Mouse (Mus musculus) MN1 (cell line): ENCODE results near the gene Pik3ca.
"Not testable (repeated sequence)": the region's sequence is repeated elsewhere in the genome, so short reads cannot be mapped to it uniquely, and the experiment has no call there.

Source experiments
- DNase-seq: peaks from one replicate; pipeline ENCODE4 v3.0.0-alpha.2; 2016; ENCODE audit warnings: low spot score

Gene Pik3ca

DNA sequence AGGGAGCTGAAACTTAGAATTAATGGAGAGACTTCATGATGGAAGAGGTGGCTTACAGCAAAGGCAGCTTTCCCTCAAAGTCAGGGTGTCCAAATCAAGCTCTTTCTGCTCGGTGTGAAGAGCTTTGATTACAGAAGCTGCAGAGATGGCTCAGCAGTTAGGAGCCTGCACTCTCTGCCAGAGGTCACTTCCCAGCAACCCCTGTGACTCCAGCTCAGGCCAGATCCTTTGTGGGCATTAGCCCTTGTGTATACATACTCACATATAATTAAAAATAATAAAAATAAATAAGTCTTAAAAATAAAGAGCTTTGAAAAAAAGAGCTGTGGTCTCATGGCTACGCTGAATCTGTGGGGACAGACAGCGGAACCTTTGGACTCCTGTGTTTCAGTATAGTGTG is 4.1 kb downstream of the Pik3ca start:
- DNase-seq, result no peak

DNA sequence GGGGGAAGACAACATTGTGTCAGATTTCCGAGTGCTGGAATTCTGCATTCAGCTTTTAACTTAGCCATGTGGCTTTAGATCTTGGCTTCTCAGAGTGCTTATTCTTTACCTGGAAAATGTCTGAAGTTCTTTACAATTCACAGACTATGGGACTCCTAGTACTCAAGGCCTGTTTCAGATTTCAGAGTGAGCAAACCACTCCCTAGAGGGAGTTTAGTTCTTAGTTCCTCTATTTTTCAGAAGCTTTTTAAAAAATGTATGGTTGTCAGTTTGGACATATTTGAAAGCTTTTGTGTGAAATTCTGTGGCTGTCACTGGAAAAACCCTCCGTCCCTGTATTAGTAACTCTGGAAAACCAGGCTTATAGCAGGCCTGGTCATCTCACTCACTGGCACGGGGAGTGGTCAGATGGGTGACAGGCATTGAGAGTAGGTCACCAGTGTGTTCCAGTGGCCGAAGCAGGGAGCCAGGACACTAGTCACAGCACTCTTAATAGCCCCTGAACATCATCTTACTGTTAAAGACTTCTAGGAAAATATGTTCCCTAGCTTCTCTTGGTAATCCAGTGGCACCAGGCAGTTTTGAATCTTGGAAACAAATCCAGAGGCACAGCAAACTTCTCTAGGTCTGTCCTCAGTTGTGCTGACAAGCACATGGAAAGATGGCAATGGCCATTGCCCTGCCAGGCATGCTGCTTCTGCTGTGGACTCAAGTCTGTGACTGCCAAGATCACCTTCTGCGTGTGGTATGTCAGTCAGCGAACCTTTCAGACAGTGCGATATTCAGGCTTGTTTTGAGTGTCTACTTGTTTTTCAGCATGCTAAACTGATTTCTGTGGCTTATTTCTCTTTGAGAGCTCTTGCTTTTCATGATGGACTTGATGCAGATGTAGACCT is 5.8 kb downstream of the Pik3ca start:
- DNase-seq, result no peak

DNA sequence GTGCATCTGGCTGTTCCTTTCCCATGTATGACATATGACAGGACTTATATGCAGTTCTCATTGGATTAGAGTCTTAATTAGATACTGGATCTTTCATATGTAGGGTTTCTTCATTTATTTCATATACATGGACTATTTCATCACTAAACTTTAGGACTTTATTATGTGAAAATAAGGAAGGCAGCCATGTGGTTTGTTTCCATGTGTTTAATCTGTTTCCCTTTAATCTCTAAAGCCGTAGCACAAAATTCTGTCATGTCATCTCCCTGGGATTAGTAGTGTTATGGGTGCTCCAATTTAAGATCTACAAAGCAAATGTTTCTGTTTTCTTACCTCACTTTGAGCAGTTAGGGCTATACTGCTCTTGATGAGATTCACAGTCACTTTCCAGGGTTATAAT is 8.2 kb downstream of the Pik3ca start:
- no peak for DNase-seq

DNA sequence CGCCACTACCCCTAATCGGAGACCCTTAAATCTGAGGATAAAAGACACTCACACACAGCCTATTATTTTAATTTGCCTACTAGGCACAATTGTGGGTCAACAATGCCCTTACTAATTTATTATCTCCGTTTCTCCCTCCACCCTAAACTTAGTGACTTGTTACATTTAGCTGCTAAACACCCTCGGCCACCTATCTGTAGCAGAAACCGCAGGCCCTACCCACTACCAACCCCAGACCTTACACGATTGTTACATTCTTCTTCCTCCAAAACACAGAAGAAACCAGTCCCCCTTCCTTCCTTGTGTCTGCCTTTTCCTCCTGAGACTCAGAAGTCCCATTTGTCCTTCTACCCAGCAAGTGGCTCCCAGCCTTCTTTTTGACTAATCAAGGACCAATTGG is 9.3 kb downstream of the Pik3ca start:
- DNase-seq, result no peak

DNA sequence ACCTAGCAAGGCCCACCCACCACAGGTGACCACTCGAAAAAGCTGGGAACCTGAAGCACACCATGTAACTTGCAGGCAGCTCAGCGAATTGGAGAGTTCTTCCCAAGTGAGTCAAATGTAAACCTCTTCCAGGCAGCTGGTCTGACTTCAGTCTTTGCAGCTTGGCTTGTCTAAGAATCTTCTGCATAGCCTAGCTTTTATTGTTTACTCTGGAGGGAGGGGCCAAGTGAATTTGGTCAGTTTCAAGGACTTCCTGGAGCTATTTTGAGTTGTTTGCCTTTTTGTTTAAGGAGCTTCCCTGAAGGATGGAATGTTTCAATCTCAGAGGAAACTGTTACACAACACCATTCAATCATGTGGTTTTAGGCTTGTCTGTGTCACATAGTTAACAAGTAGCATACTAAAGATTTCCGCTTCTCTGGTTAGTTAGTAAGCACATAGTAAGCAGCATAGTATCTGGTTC is 11.4 kb downstream of the Pik3ca start:
- DNase-seq, result no peak

DNA sequence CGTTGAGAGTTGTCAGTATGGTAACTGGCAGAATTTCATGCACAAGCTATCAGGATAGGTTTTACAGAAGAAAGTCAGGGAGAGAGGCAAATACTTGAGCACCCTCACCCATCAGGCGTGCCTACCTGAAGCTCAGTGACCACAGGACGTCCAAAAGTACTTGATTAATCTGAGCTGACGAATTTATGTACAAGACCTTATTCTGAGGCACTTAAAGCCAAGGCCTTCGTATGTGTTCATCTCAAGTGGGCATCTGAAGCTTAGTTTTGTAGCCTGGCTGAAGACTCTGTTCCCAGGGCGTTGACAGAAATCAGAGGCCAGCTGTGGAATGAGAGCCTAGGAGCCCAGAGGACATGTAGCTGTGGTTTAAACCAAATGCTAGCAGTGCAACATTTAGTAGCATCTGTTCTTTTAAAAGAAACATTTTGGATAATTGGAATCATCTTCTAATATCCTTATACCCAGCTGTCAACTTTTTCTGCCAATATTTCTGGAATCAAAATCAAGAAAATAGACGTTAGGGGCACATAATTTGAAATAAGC is 15.1 kb downstream of the Pik3ca start:
- no peak for DNase-seq

DNA sequence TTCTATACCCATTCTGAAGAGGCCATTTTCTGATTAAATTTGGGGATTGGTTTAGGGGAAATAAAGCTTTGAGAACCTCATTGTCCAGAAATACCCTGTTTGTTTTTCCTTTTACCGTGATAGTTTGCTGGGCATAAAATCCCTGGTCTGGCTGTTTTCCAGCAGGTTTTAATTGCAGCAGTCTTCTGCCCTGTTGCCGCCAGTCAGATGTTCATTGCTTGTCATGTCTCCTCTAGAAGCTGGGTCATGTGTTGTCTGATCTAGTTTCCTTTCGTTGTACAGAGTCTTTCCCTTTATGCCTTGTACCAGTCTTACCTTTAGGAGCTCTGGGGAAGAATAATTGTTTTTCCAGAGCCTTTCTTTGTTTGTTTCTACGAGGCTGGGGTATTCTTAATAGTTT is 16.9 kb downstream of the Pik3ca start:
- DNase-seq, result no peak

DNA sequence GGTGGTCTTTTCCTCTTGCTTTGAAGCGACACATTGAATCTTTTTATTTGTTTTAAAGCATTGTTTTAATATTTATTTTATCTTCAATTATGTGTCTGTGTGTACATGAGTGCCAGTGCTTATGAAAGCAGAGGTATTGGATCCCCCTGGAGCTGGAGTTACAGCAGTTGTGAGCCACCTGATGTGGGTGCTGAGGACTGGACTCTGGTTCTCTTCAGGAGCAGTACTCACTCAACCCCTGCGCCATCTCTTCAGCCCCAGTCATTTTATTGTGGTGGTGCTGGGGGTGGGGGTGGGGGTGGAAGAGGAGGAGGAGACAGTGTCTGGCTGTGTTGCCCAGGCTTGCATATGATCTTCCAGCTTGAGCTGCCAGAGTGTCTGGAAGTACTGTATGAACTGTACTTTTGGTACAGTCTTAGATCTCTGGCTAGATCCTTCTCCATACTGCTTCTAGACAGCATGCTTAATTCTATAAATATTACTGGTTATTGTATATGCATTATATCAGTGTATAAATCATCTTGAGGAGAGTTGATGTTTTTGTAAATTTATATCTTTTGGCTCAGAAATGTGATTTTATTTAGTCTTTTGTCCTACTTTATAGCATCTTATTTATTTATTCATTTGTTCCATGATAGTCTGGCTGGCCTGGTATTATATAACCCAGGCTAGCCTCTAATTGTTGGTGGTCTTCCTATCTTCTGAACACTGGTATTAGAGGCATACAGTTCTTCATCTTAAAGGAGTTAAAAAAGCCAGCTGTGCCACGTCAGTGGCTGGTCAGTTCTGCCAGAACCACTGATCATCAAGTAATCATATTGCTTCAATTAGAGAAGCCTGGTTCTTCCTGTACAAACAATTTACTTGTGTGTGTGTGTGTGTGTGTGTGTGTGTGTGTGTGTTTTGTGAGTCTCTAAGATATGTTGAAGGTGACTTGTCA is 18.2 kb downstream of the Pik3ca start:
- no peak for DNase-seq

DNA sequence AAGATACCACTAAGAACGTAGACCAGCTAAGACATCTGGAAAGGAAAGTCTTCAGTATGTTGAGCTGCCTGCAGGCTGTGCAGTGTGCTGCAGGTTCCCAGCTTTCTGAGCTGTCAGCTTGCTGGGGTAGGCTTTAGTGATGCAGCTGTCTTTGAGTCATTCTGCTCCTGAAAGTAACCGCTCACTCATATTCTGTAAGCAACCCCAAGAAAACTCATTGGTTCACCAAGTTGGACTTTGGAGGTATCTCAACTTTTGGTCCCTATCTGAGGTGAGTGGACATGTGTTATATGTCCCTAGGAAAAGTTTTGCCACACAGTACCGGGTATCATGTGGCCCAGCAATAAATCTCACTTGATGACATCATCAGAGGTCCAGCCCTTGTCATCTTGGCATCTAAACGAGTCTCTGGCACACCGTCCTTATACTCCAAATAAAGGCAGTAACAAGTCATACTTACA is 20.3 kb downstream of the Pik3ca start:
- DNase-seq, result no peak

DNA sequence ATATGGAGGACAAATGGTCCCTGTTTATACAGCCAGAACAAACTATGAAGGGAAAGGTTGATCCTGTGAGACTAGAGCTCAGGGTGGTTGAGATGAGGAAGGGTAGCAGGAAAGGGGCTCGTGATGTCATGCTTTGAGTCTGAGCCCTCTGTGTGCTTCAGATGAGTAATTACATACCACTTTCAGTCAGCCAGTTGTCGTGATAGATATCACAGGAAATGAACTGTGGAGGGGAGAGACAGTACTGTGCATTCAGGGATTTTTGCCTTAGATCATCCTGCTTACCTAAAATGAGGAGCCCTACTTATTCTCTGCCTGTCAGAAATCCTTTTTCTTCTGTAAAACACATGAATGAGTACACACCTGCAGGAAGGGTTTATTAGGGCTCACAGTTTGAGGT is 22.4 kb downstream of the Pik3ca start:
- DNase-seq, result no peak

DNA sequence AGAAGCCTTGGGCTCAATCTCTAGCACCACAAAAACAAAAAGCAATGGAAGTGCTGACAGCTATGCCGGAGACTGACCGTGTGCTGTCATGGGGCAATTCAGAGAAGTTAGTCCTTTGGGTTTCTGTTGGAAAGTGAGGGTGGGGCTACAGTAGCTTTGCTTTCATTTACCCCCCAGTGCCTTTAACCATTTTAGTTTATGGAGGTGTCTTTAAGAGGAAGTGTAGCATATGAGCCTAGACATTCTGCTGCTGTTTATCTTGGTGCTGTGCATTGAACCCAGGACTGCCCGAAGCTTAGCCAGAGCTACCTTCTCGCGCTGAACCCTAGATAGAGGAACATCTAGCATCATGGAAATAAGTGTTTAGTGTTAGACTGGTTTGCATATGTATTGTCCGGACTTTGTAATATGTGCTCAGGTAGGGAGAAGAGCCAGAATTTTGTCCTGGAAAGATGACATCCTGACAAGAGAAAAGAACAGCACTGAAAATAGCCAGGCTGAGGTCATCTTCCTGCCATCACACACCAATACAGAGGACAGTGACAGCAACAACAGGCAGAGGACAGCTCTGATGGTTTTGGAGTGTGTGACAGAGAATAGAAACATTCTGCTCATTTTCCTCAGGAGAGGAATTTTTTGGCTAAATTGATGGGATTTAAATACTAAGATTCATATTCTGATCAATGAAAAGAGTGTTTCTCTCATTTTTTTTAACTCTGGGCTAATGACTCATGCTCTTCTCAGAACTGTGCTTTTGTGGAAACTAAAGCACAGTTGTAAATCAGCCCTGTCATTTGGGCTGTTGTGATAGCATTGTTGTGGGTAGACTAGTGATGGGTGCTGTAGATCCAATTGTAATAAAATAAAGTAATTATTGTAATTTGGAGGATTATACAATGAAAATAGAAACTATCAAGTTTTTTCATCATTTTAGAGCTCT is 23.9 kb downstream of the Pik3ca start:
- no peak for DNase-seq

DNA sequence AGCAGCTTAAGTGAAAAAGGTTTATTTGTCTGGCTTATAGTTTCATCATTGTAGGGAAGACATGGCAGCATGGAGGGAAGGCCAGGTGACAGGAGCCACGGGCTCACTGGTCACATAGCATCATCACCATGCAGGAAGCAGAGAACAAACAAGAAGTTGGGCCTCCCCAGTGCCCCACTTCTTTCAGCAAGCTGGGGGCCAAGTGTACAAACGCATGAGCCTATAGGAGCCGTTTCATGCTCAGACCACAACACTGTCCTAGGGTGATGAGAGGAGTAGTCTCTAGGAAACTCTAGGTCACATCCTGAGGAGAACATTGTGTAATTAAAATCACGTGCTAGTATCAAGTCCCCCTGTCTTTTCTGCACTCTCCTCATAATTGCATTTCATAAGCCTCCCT is 30.2 kb downstream of the Pik3ca start:
- DNase-seq, result no peak

DNA sequence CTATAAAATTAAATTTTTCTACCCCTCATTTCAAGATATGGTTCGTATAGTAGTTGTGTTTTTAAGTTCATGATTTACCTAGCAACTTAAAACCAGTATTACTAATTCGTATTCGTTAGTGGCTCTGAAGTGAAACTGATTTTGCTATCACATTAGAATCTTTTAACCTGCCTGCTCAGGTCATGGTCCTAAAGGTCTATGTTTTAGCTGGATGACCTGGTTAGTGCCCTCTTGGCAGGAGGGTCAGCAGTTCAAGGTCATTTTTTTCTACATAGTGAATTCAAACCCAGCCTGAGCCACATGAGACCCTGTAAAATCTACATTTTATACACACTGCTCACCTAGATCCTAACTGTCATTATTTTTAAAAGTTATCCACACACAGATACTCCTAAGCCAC is 30.9 kb downstream of the Pik3ca start:
- no peak for DNase-seq

DNA sequence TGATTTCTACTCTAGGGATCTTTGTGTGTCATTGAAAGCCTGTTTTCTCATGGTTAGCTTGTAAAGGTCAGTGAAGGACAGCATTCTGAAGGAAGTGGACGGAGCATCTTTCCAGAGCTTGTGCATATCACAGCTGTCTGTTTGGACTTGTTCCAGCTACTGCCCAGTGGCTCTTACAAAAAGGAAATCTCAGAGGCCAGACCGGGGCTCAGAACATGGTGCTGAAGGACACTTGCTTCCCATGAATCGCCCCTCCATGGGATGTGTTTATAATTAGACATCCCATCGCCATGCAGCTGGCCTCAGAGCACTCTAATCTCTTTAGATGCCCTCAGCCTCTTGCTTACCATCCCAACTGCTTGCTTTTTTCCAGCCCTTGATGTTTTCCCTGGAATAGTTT is 31.4 kb downstream of the Pik3ca start:
- DNase-seq, result peak; percentile 49

DNA sequence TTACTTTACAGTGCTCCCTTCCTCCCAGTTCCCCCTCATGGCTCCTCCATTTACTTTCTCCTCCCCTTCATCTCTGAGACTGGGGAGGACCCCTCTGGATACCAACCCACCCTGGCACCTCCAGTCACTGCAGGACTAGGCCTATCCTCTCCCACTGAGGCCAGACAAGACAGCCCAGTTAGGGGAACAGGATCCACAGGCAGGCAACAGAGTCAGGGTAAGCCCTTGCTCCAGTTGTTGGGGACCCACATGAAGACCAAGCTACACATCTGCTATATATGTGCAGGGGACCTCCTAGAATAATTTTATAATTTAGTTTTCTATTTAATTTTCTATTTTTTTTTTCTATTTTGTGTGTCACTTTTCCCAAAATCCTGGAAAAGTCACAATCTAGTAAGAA is 31.9 kb downstream of the Pik3ca start:
- DNase-seq, result not testable (repeated sequence)

DNA sequence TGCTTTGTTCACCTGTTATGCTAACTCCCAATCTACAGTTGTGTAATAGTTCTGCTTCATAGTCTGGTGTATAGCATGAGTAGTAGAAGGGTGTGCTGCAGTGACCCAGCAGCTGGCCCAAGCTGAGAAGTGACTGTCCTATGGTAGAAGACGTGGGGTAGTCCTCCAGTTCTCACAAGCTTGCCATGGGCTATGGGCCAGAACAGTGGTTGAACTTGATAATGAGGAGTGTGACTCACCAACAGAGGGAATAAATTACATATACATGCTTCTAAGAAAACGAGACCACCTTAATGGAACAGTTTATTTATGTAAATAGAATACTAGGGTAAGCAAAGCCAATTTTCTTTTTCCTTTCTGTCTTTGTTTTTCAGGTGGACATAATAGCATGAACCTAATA is 32.9 kb downstream of the Pik3ca start:
- no peak for DNase-seq

DNA sequence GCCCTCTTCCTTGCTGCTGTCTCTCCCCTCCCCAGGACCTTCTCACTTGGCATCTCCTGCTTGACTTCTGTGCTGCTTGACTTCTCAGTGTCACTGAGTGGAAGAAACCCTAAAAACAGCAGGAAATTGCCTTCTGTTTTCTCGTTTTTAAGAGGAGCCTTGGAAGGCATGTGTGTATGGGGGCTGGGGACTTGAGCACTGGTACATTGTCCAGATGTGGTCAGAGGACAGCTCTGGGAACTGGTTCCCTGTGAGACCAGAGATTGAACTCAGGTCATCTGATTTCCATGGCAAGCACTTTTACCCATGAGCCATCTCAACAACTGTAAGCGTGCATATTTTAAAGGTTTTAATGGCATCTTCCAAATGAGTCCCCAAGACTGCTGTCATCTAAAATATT is 36.5 kb downstream of the Pik3ca start:
- no peak for DNase-seq

DNA sequence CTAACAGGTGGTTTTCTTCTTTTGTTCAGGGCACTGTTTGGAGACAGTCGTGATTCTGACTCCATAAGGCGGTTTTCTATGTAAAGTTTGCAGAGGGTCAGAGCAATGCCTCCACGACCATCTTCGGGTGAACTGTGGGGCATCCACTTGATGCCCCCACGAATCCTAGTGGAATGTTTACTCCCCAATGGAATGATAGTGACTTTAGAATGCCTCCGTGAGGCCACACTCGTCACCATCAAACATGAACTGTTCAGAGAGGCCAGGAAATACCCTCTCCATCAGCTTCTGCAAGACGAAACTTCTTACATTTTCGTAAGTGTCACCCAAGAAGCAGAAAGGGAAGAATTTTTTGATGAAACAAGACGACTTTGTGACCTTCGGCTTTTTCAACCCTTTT is 38.6 kb downstream of the Pik3ca start:
- DNase-seq, result no peak

DNA sequence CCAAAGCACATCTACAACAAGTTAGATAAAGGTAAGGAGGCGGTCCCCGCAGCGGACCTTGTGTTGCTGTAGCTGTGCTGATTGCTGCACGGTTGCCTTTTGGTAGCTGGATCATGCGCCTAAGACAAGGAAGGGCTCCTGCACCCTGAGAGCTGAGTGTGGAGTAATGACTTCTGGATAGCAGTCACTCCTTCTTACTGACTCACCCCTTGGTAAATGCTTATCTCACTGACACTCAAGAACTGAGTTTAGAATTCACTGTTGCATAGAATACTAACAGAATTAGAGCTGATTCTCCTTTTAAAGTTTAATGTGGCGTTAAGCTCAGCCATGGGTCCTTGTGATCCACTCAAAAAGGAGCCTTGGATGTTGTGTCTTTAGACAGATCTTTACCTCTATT is 39.8 kb downstream of the Pik3ca start:
- DNase-seq, result no peak

DNA sequence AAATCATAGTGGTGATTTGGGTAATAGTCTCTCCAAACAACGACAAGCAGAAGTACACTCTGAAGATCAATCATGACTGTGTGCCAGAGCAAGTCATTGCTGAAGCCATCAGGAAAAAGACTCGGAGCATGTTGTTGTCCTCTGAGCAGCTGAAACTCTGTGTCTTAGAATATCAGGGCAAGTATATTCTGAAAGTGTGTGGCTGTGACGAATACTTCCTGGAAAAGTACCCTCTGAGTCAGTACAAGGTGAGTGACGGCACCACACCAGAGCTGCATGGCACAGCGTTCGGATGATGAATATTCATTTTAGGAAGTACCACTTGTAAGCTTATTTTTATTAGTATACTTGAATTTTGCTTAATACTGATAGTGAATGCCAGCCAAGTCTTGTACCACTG is 40.3 kb downstream of the Pik3ca start:
- DNase-seq, result no peak

DNA sequence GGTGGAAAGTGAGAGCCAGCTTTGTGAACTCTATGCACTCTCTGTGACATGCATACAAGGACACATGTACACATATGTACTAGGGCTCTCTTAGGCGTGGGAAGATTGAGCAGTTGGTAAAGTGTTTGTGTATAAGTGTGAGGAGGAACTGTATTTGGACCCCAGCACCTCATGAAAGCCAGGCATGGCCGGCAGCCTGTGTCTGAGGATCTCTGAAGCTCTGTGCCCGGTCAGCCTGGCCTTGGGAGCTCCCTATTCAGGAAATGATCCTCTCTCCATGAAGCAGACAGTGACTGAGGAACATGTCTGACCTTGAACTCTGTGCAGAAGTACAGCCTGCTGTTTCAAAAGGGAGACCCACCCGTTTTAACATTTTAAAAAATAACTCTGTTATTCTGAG is 41.2 kb downstream of the Pik3ca start:
- no peak for DNase-seq

DNA sequence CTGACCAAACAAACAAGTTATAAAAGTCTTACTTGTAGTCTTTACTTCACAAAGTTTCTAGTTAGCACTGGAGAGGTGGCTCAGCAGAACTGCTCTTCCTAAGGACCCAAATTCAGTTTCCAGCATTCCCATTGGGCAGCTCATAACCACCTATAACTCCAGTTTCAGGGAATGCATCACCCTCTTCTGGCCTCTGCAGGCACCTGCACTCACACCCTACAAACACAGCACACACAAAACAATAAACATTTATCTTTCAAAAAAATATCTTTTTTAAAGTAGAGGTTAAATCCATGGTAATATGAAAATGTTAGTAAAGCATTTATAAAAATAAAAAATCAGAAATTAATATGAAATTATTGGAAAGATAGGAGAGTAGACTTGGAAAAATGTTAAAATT is 44.2 kb downstream of the Pik3ca start:
- no peak for DNase-seq
